Mouse (Mus musculus): ENCODE data around the gene Rasgef1b.

GRCm38 (mm10) chr5:99477420-99477815, 251.4 kb downstream of the Rasgef1b start:
- TF ChIP-seq POLR2A (IDR thresholded peaks at IDR 0.05; ENCODE audit: borderline replicate concordance, extremely low read depth, low read depth, low read length) (no peak), CTCF (IDR thresholded peaks at IDR 0.05; ENCODE audit: insufficient read depth, low read length) (no peak)
